Mouse (Mus musculus): ENCODE measurements around the gene Gabra5.

DNA sequence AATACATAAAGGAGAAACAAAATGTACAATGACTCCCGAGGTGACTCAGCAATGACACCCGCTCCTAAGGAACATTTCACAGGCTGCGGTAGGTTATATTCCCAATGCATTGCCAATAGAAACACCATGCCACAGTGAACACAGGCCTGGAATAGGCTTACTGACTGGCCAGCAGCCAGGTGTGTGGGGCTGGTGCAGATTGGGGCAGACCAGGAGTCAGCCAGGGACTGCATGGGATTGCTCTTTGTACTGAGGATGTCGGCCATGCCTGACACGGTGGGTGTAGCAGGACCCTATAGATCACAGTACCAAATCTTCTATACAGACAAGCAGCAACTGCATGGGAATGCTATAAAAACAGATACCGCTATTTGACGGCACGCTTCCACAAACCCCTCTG, 20.1 kb upstream of the Gabra5 start:
- TF ChIP-seq POLR2A (IDR thresholded peaks at IDR 0.05; ENCODE audit: control insufficient read depth, extremely low read depth, insufficient read depth, low read length, poor library complexity) (no peak), CTCF (IDR thresholded peaks at IDR 0.05; ENCODE audit: borderline replicate concordance, control insufficient read depth, extremely low read depth, insufficient read depth, low read length, poor library complexity) (no peak)

Measured in thymus, adult 2 months (tissue).